Comparison of ENCODE assay signal across 30 mouse cellular contexts in genomic region chr6:120784351-120784750, GRCm38 (mm10). TPM values are rescaled to one million over a fixed set of nuclear protein-coding genes. Genes with fewer than 3 reads are reported as not detected.
A peak's percentile ranks its signal among the peaks of the same experiment; 100 is the strongest.
DNase-seq lines count a peak whose midpoint lies in the region; ATAC-seq lines count a peak whose summit lies in the region.
"Had no signal": no experiment of that assay in that cellular context is flagged by ENCODE, and none has a peak within 500 bp of the region (broad histone marks: within the 10 kb centered on the region; RNA-seq: fewer than 3 reads in every experiment).

No protein-coding gene starts in this region.

- H3K4me3 ChIP-seq in neural tube, embryonic 11.5 days (ENCODE audit: low read depth, low read length): no peak overlapping the region
- H3K4me3 ChIP-seq in neural tube, embryonic 15.5 days (replicated peaks): no peak overlapping the region
- H3K4me3 ChIP-seq in hindbrain, embryonic 13.5 days: no peak overlapping the region
- H3K4me3 ChIP-seq: embryonic facial prominence, embryonic 12.5 days; forebrain, embryonic 10.5 days; heart, embryonic 13.5 days; liver, embryonic 12.5 days; midbrain, embryonic 12.5 days; neural tube, embryonic 12.5 days had no signal

- no peaks in the 10 kb centered on the region for H3K27me3 ChIP-seq in neural tube, embryonic 11.5 days (ENCODE audit: control insufficient read depth, insufficient read depth, low read length)
- no peaks in the 10 kb centered on the region for H3K27me3 ChIP-seq in neural tube, embryonic 15.5 days (replicated peaks)
- no peaks in the 10 kb centered on the region for H3K27me3 ChIP-seq in hindbrain, embryonic 13.5 days
- H3K27me3 ChIP-seq: CH12.LX; embryonic facial prominence, embryonic 12.5 days; heart, embryonic 13.5 days; liver, embryonic 12.5 days; midbrain, embryonic 12.5 days; neural tube, embryonic 12.5 days had no signal

- no peaks in the 10 kb centered on the region for H3K36me3 ChIP-seq in neural tube, embryonic 11.5 days (ENCODE audit: control insufficient read depth, insufficient read depth, low read length)
- no peaks in the 10 kb centered on the region for H3K36me3 ChIP-seq in neural tube, embryonic 15.5 days
- peaks cover 3% of the 10 kb centered on the region for H3K36me3 ChIP-seq in hindbrain, embryonic 13.5 days
- H3K36me3 ChIP-seq: embryonic facial prominence, embryonic 12.5 days; midbrain, embryonic 12.5 days; neural tube, embryonic 12.5 days had no signal

- no peaks in the 10 kb centered on the region; the same call in 1 of the 2 replicates for H3K4me1 ChIP-seq in neural tube, embryonic 11.5 days (ENCODE audit: control insufficient read depth, insufficient read depth, low read length)
- peaks cover 7% of the 10 kb centered on the region; the same call in 1 of the 2 replicates for H3K4me1 ChIP-seq in neural tube, embryonic 15.5 days
- H3K4me1 ChIP-seq in hindbrain, embryonic 13.5 days (replicated peaks): peaks cover 22% of the 10 kb centered on the region
- H3K4me1 ChIP-seq: embryonic facial prominence, embryonic 12.5 days; heart, embryonic 13.5 days had no signal

- no peaks in the 10 kb centered on the region for H3K9me3 ChIP-seq in neural tube, embryonic 11.5 days (ENCODE audit: control insufficient read depth, low read length)
- H3K9me3 ChIP-seq in neural tube, embryonic 15.5 days (replicated peaks): no peaks in the 10 kb centered on the region
- no peaks in the 10 kb centered on the region for H3K9me3 ChIP-seq in hindbrain, embryonic 13.5 days
- H3K9me3 ChIP-seq: embryonic facial prominence, embryonic 12.5 days; forebrain, embryonic 10.5 days; heart, embryonic 13.5 days; liver, embryonic 12.5 days; midbrain, embryonic 12.5 days; neural tube, embryonic 12.5 days had no signal

- H3K4me2 ChIP-seq in neural tube, embryonic 11.5 days (ENCODE audit: low read depth): no peak overlapping the region
- no peak overlapping the region for H3K4me2 ChIP-seq in neural tube, embryonic 15.5 days
- no peak overlapping the region for H3K4me2 ChIP-seq in hindbrain, embryonic 13.5 days
- H3K4me2 ChIP-seq: embryonic facial prominence, embryonic 12.5 days; heart, embryonic 13.5 days; liver, embryonic 12.5 days; midbrain, embryonic 12.5 days; neural tube, embryonic 12.5 days had no signal

- 71% methylated on average over 7 of the region's 7 CpGs for WGBS in neural tube, embryonic 11.5 days
- 48% methylated on average over 7 of the region's 7 CpGs for WGBS in neural tube, embryonic 15.5 days
- WGBS in hindbrain, embryonic 13.5 days: 47% methylated on average over 7 of the region's 7 CpGs

- H3K27ac ChIP-seq in neural tube, embryonic 11.5 days (ENCODE audit: low read depth, low read length): no peak overlapping the region
- no peak overlapping the region for H3K27ac ChIP-seq in neural tube, embryonic 15.5 days (replicated peaks)
- H3K27ac ChIP-seq in hindbrain, embryonic 13.5 days: peak overlapping the region; percentile 58
- H3K27ac ChIP-seq: embryonic facial prominence, embryonic 12.5 days; forebrain, embryonic 10.5 days; heart, embryonic 13.5 days; liver, embryonic 12.5 days; midbrain, embryonic 12.5 days; neural tube, embryonic 12.5 days had no signal

- DNase-seq in embryo, embryonic 11 days: peak; percentile 20
- DNase-seq in embryo, embryonic 9.5 days (ENCODE audit: extremely low spot score): no peak
- peak; percentile 45 for DNase-seq in neural tube, embryonic 11.5 days (ENCODE audit: low spot score)
- DNase-seq in retina, postnatal 1 day: peak; percentile 46
- DNase-seq in layer of hippocampus, adult 9-11 months: no peak
- DNase-seq in right cerebral cortex, adult 18-20 months: no peak
- DNase-seq: adrenal gland, adult 2 months; cerebellum, adult 11 months; cerebellum, adult 9-11 months; forebrain, postnatal 0 days; gastrocnemius, postnatal 10 days; heart, postnatal 10 days; kidney, adult 2 months; kidney, postnatal 36 days; layer of hippocampus, postnatal 36 days; left cerebral cortex, postnatal 4 days; liver, postnatal 0 days; lung, postnatal 36 days; thymus, postnatal 4 days had no signal

- H3K9ac ChIP-seq in neural tube, embryonic 11.5 days (ENCODE audit: low read length): no peak overlapping the region
- H3K9ac ChIP-seq in neural tube, embryonic 15.5 days (replicated peaks): no peak overlapping the region
- H3K9ac ChIP-seq in hindbrain, embryonic 13.5 days: 0 out of 2 replicates have a peak overlapping the region, but pooled peaks have one; percentile 13
- H3K9ac ChIP-seq: embryonic facial prominence, embryonic 12.5 days; forebrain, postnatal 0 days; heart, embryonic 13.5 days; liver, embryonic 12.5 days; liver, postnatal 0 days; midbrain, embryonic 12.5 days; neural tube, embryonic 12.5 days had no signal

- no peak; the same call in 1 of the 2 replicates for ATAC-seq in neural tube, embryonic 11.5 days (ENCODE audit: insufficient read depth, low FRiP score, low TSS enrichment)
- no peak for ATAC-seq in neural tube, embryonic 15.5 days (ENCODE audit: low FRiP score)
- ATAC-seq in hindbrain, embryonic 13.5 days (ENCODE audit: low FRiP score): no peak
- ATAC-seq: activated CD4-positive, CD25-positive, alpha-beta regulatory T cell, adult 4 months; forebrain, postnatal 0 days; liver, embryonic 12.5 days; liver, postnatal 0 days had no signal

RNA-seq across cellular contexts. Expression of gene Slc25a18, which starts 11.0 kb away (rescaled TPM):
- 1.8 and 1.9 TPM in 2 replicates for polyA plus RNA-seq in neural tube, embryonic 11.5 days (2014; fragmentation: Nextera tagmentation; extraction: Ambion mirVana)
- 22.1 and 22.5 TPM in 2 replicates for polyA plus RNA-seq in neural tube, embryonic 15.5 days (2015; fragmentation: Nextera tagmentation; extraction: Ambion mirVana)
- polyA plus RNA-seq in hindbrain, embryonic 13.5 days (2015; fragmentation: Nextera tagmentation; extraction: Ambion mirVana): 6.9 and 7.9 TPM in 2 replicates
- polyA plus RNA-seq: heart, embryonic 13.5 days; liver, postnatal 0 days; thymus, postnatal 0 days had no signal

RNA-seq across cellular contexts. Expression of gene Atp6v1e1, which starts 38.2 kb away (rescaled TPM):
- 169 and 185 TPM in 2 replicates for polyA plus RNA-seq in neural tube, embryonic 11.5 days (2014; fragmentation: Nextera tagmentation; extraction: Ambion mirVana)
- 283 and 326 TPM in 2 replicates for polyA plus RNA-seq in neural tube, embryonic 15.5 days (2015; fragmentation: Nextera tagmentation; extraction: Ambion mirVana)
- 255 and 262 TPM in 2 replicates for polyA plus RNA-seq in hindbrain, embryonic 13.5 days (2015; fragmentation: Nextera tagmentation; extraction: Ambion mirVana)

RNA-seq across cellular contexts. Expression of gene Bcl2l13, which starts 51.7 kb away (rescaled TPM):
- polyA plus RNA-seq in neural tube, embryonic 11.5 days (2014; fragmentation: Nextera tagmentation; extraction: Ambion mirVana): 39.2 and 49.4 TPM in 2 replicates
- polyA plus RNA-seq in neural tube, embryonic 15.5 days (2015; fragmentation: Nextera tagmentation; extraction: Ambion mirVana): 22.6 and 28.4 TPM in 2 replicates
- 28.8 and 29.4 TPM in 2 replicates for polyA plus RNA-seq in hindbrain, embryonic 13.5 days (2015; fragmentation: Nextera tagmentation; extraction: Ambion mirVana)

Comparison
In these comparisons a context has a peak if more than half of its experiments do, and no peak if none do; other contexts are left out.
1. DNase-seq: peak in embryo, embryonic 11 days (single experiment), neural tube, embryonic 11.5 days (single experiment) and retina, postnatal 1 day (single experiment); none in embryo, embryonic 9.5 days (single experiment), layer of hippocampus, adult 9-11 months (single experiment) and right cerebral cortex, adult 18-20 months (single experiment).